Mouse (Mus musculus) G1E (cell line): ENCODE measurements at regions not wholly inside any gene's neighbourhood (a gene's known extent, or its start where the extent isn't known, plus 50 kb on each side); places are given as distances from the start of the nearest gene placed in this dataset.

ENCODE experiments used
- ATAC-seq: 2 replicates; pipeline ENCODE4 v1.8.0; 2016; ENCODE audit warnings: mild to moderate bottlenecking; ENCODE audit not compliant: insufficient number of reproducible peaks, poor library complexity, low FRiP score, severe bottlenecking; ENCODE audit errors: extremely low read depth
- DNase-seq: peaks from one replicate; pipeline ENCODE4 v3.0.0; 2012; ENCODE audit warnings: low spot score
- H3K27me3 ChIP-seq: 2 replicates; pipeline ENCODE4 v1.6.1; 2012; ENCODE audit warnings: mild to moderate bottlenecking, low read length, inconsistent platforms; ENCODE audit not compliant: insufficient read depth
- H3K36me3 ChIP-seq: replicated peaks from 2 replicates; pipeline ENCODE3; 2012; ENCODE audit warnings: mild to moderate bottlenecking, inconsistent platforms
- H3K4me1 ChIP-seq: 2 replicates; pipeline ENCODE4 v1.6.1; 2012; ENCODE audit warnings: low read depth, low read length, inconsistent platforms, mixed read lengths; ENCODE audit not compliant: insufficient read depth
- H3K4me3 ChIP-seq: 2 replicates; pipeline ENCODE4 v1.5.1; 2012; ENCODE audit warnings: low read depth, mild to moderate bottlenecking, inconsistent platforms, low read length, moderate library complexity, mixed read lengths
- H3K9me3 ChIP-seq: replicated peaks from 2 replicates; pipeline ENCODE4 v1.6.1; 2012; ENCODE audit warnings: inconsistent platforms
- CTCF ChIP-seq: IDR thresholded peaks from 2 replicates; pipeline ENCODE4 v1.5.1; 2012; ENCODE audit warnings: low read depth, low read length, inconsistent platforms, mixed read lengths
- GATA1 ChIP-seq: IDR thresholded peaks from 2 replicates; pipeline ENCODE4 v1.6.1; 2012; ENCODE audit warnings: borderline replicate concordance, low read length, inconsistent platforms, mixed read lengths
- GATA2 ChIP-seq: IDR thresholded peaks from 2 replicates; pipeline ENCODE4 v1.6.1; 2012; ENCODE audit warnings: low read depth, low read length, inconsistent platforms, borderline replicate concordance
- POLR2AphosphoS5 ChIP-seq: IDR thresholded peaks from 2 replicates; pipeline ENCODE4 v1.6.1; 2012; ENCODE audit warnings: low read depth, low read length, inconsistent platforms; ENCODE audit not compliant: insufficient replicate concordance
- TAL1 ChIP-seq: conservative IDR thresholded peaks from 2 replicates; pipeline ENCODE4 v1.6.1; 2012; ENCODE audit warnings: low read depth, low read length, inconsistent platforms, mixed read lengths

GRCm38 (mm10) chr12:97872391-97872790, 386.9 kb downstream of the Galc start:
- TF ChIP-seq GATA1 (no peak), CTCF (peak; percentile 44; the same call in 1 of the 2 replicates)
- Histone ChIP-seq H3K9me3 (peaks cover 28% of the 10 kb centered on the region), H3K27me3 (no peaks in the 10 kb centered on the region), H3K4me3 (no peak overlapping the region), H3K4me1 (no peaks in the 10 kb centered on the region), H3K36me3 (no peaks in the 10 kb centered on the region)
- ATAC-seq (peak; percentile 66; the same call in 1 of the 2 replicates), DNase-seq (no peak)

GRCm38 (mm10) chr12:97862921-97863320, 396.3 kb downstream of the Galc start:
- no peaks in the 10 kb centered on the region for H3K4me1 ChIP-seq
- H3K27me3 ChIP-seq = no peaks in the 10 kb centered on the region
- no peak overlapping the region for H3K4me3 ChIP-seq
- no peak for ATAC-seq
- DNase-seq = no peak
- TF ChIP-seq POLR2AphosphoS5 (no peak), CTCF (no peak), TAL1 (no peak), GATA1 (no peak), GATA2 (no peak)
- no peaks in the 10 kb centered on the region for H3K36me3 ChIP-seq
- peaks cover 27% of the 10 kb centered on the region for H3K9me3 ChIP-seq

DNA sequence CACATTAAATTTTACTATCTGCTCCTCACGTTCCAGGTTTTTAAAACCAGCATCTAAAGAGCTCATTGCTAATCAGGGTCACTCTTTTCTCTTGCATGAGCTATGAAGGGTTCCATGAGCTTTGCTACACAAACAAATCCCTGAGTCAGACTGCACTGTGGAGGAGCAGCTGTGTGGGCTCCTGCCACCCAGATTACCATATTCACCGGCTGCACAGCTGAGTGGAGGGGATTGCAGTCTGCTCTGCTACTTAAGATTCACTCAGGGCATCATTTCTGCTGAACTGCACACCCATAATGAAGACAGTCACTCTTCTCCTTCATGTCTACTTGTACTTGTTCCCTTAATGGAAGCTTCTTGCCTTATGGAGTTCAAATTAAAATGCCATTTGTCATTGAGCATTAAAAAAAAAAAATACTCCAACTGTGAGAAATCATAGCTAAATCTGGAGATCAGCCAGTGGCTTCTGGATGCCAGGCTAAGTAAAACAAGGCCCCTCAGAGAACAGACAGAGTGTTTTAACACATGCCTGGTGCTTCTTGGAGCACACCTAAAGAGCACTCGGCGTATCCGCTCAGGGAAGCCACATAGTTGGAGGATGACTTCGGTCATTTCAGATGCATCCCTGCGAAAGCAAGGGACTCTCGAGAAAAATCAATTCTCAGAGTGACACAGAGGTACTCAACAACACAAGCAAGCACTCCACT, 422.9 kb downstream of the Galc start:
- Histone ChIP-seq H3K9me3 (peaks cover 34% of the 10 kb centered on the region), H3K4me1 (no peaks in the 10 kb centered on the region), H3K36me3 (no peaks in the 10 kb centered on the region), H3K4me3 (no peak overlapping the region), H3K27me3 (no peaks in the 10 kb centered on the region)
- TF ChIP-seq TAL1 = no peak
- no peak for TF ChIP-seq GATA2
- TF ChIP-seq CTCF = no peak
- TF ChIP-seq GATA1 = no peak
- TF ChIP-seq POLR2AphosphoS5 = no peak
- no peak for ATAC-seq
- DNase-seq = no peak

GRCm38 (mm10) chr12:97793364-97794120, 465.7 kb downstream of the Galc start:
- Histone ChIP-seq H3K4me1 (no peaks in the 10 kb centered on the region), H3K9me3 (peaks cover 23% of the 10 kb centered on the region), H3K4me3 (no peak overlapping the region), H3K36me3 (no peaks in the 10 kb centered on the region), H3K27me3 (no peaks in the 10 kb centered on the region)
- ATAC-seq (no peak), DNase-seq (no peak)
- no peak for TF ChIP-seq GATA1
- no peak for TF ChIP-seq CTCF
- no peak for TF ChIP-seq POLR2AphosphoS5
- TF ChIP-seq TAL1 = no peak
- TF ChIP-seq GATA2 = no peak

DNA sequence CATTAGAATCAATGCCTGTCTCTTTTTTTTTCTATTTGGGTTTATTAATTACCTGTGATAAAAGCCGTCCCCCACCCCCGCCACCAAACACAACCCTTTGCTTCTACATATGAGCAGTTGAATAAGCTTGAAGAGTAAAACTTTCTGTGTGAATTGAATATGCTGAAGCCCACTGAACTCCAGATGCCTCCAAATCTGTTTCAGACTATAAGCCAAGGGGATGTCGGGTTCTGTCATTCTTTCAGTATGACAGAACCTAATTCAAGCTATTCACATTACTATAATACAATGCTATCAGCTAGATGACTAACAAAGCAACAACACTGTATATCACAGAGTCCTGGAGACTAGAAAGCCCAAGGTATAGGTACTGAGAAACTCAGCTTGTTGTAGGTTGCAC, 475.8 kb downstream of the Galc start:
- Histone ChIP-seq H3K9me3 (peaks cover 33% of the 10 kb centered on the region), H3K36me3 (no peaks in the 10 kb centered on the region), H3K4me1 (no peaks in the 10 kb centered on the region), H3K27me3 (no peaks in the 10 kb centered on the region), H3K4me3 (no peak overlapping the region)
- DNase-seq = no peak
- no peak for ATAC-seq
- TF ChIP-seq CTCF = no peak
- no peak for TF ChIP-seq GATA2

- DNase-seq = no peak
- H3K36me3 ChIP-seq = no peaks in the 10 kb centered on the region
- H3K27me3 ChIP-seq = no peaks in the 10 kb centered on the region
- TF ChIP-seq GATA2 = no peak
- no peak for TF ChIP-seq TAL1
- TF ChIP-seq GATA1 = no peak
- no peak for TF ChIP-seq POLR2AphosphoS5
- TF ChIP-seq CTCF = no peak
- H3K4me3 ChIP-seq = no peak overlapping the region
- no peaks in the 10 kb centered on the region for H3K4me1 ChIP-seq
- H3K9me3 ChIP-seq = peaks cover 9% of the 10 kb centered on the region; the same call in 1 of the 2 replicates
- ATAC-seq = no peak
Observed at GRCm38 (mm10) chr12:97759116-97759515, 500.1 kb downstream of the Galc start.
